Mouse (Mus musculus) small intestine, adult 2 months (tissue): Measurements from ENCODE around the gene Gpsm3. TPM values are rescaled to one million over a fixed set of nuclear protein-coding genes. Genes with fewer than 3 reads are reported as not detected.

Experiments used
- H3K27ac ChIP-seq: fragments of 200-500 bp; 2 replicates; pipeline ENCODE4 v1.5.1; 2012; ENCODE audit warnings: low read depth, low read length, control low read depth, inconsistent platforms; ENCODE audit not compliant: insufficient read depth
- H3K27me3 ChIP-seq: fragments of 200-500 bp; 2 replicates; pipeline ENCODE4 v1.6.1; 2012; ENCODE audit warnings: mild to moderate bottlenecking, moderate library complexity, low read length, inconsistent platforms; ENCODE audit not compliant: control insufficient read depth, insufficient read depth
- H3K36me3 ChIP-seq: fragments of 200-500 bp; 2 replicates; pipeline ENCODE4 v1.6.1; 2012; ENCODE audit warnings: mild to moderate bottlenecking, low read length, control low read depth, inconsistent platforms; ENCODE audit not compliant: control insufficient read depth, insufficient read depth
- H3K4me1 ChIP-seq: fragments of 200-500 bp; 2 replicates; pipeline ENCODE4 v1.6.1; 2012; ENCODE audit warnings: low read length, inconsistent platforms, mixed read lengths; ENCODE audit not compliant: control insufficient read depth, insufficient read depth, insufficient read length
- H3K4me3 ChIP-seq: fragments of 200-500 bp; 2 replicates; pipeline ENCODE4 v1.5.1; 2012; ENCODE audit warnings: low read depth, mild to moderate bottlenecking, control low read depth, inconsistent platforms, low read length, moderate library complexity
- CTCF ChIP-seq: fragments of 200-500 bp; IDR thresholded peaks from 2 replicates; pipeline ENCODE4 v1.5.1; 2012; ENCODE audit warnings: low read depth, mild to moderate bottlenecking, control low read depth, inconsistent platforms, low read length, moderate library complexity, mixed read lengths; ENCODE audit not compliant: insufficient replicate concordance, insufficient read length; ENCODE audit errors: extremely low read depth
- POLR2A ChIP-seq: fragments of 200-500 bp; IDR thresholded peaks from 2 replicates; pipeline ENCODE4 v1.6.1; 2012; ENCODE audit warnings: low read depth, mild to moderate bottlenecking, control low read depth, inconsistent platforms, low read length, moderate library complexity
- WGBS: fragments of 180-500 bp; shearing (Covaris S2); methylation state at CpG from one replicate; pipeline ENCODE4 v1.1.7; 2018; 5-methylcytosine and 5-hydroxymethylcytosine counted together
- polyA plus RNA-seq: library from polyadenylated mRNA; depleted of rRNA; stranded (reverse); fragments of >200 nt; gene quantifications from 2 replicates; pipeline ENCODE4 v1.2.3, GENCODE M21; 2012

The Gpsm3 gene
- polyA plus RNA-seq, 1 experiment = 8.1 TPM

GRCm38 (mm10) chr17:34611050-34611449, 21.4 kb downstream of the Gpsm3 start:
- TF ChIP-seq CTCF (no peak), POLR2A (no peak)
- H3K27me3 ChIP-seq = no peaks in the 10 kb centered on the region
- no peak overlapping the region for H3K27ac ChIP-seq
- H3K4me1 ChIP-seq = peaks cover 20% of the 10 kb centered on the region
- H3K4me3 ChIP-seq = no peak overlapping the region
- H3K36me3 ChIP-seq = peaks cover 30% of the 10 kb centered on the region
- WGBS = 91% methylated on average over 8 of the region's 8 CpGs

- H3K27me3 ChIP-seq = no peaks in the 10 kb centered on the region
- no peak overlapping the region for H3K4me3 ChIP-seq
- no peak overlapping the region for H3K27ac ChIP-seq
- peaks cover 7% of the 10 kb centered on the region for H3K4me1 ChIP-seq
- WGBS = 81% methylated on average over 11 of the region's 11 CpGs
- H3K36me3 ChIP-seq = peaks cover 38% of the 10 kb centered on the region
- no peak for TF ChIP-seq CTCF
- TF ChIP-seq POLR2A = no peak
These were observed 23.5 kb downstream of the Gpsm3 start for GRCm38 (mm10) chr17:34613054-34613645.

GRCm38 (mm10) chr17:34613830-34614229, 24.2 kb downstream of the Gpsm3 start:
- peaks cover 38% of the 10 kb centered on the region for H3K36me3 ChIP-seq
- peaks cover under 1% of the 10 kb centered on the region; the same call in 1 of the 2 replicates for H3K4me1 ChIP-seq

GRCm38 (mm10) chr17:34615871-34616270, 26.3 kb downstream of the Gpsm3 start, which contains the start of gene Egfl8:
Egfl8 (minus strand) TSS chr17:34615971.
- H3K27me3 ChIP-seq = no peaks in the 10 kb centered on the region
- TF ChIP-seq CTCF = no peak
- TF ChIP-seq POLR2A = no peak
- peaks cover 2% of the 10 kb centered on the region; the same call in 1 of the 2 replicates for H3K4me1 ChIP-seq
- 83% methylated on average over 6 of the region's 6 CpGs for WGBS
- no peak within 1 kb of the TSS for H3K27ac ChIP-seq
- H3K36me3 ChIP-seq = peaks cover 34% of the 10 kb centered on the region
- no peak within 1 kb of the TSS for H3K4me3 ChIP-seq

More at GRCm38 (mm10) chr17:34613830-34614229, 24.2 kb downstream of the Gpsm3 start:
- H3K27me3 ChIP-seq = no peaks in the 10 kb centered on the region
- no peak for TF ChIP-seq POLR2A
- TF ChIP-seq CTCF = no peak
- no peak overlapping the region for H3K4me3 ChIP-seq
- no peak overlapping the region for H3K27ac ChIP-seq
- 88% methylated on average over 10 of the region's 10 CpGs for whole genome bisulfite sequencing

- peaks cover 21% of the 10 kb centered on the region for H3K36me3 ChIP-seq
- H3K4me3 ChIP-seq = no peak overlapping the region
- TF ChIP-seq POLR2A (no peak), CTCF (peak; percentile 48; the same call in 1 of the 2 replicates)
- no peak overlapping the region for H3K27ac ChIP-seq
- 6% methylated on average over 6 of the region's 6 CpGs for whole genome bisulfite sequencing
- peaks cover 2% of the 10 kb centered on the region; the same call in 1 of the 2 replicates for H3K4me1 ChIP-seq
- H3K27me3 ChIP-seq = no peaks in the 10 kb centered on the region
These were observed 29.4 kb downstream of the Gpsm3 start for GRCm38 (mm10) chr17:34618999-34619398.

GRCm38 (mm10) chr17:34621006-34621405, 31.4 kb downstream of the Gpsm3 start:
- Histone ChIP-seq H3K27ac (0 out of 2 replicates have a peak overlapping the region, but pooled peaks have one; percentile 43), H3K4me1 (peaks cover 2% of the 10 kb centered on the region; the same call in 1 of the 2 replicates), H3K27me3 (no peaks in the 10 kb centered on the region), H3K36me3 (peaks cover 20% of the 10 kb centered on the region), H3K4me3 (no peak overlapping the region)
- 26% methylated on average over 8 of the region's 8 CpGs for WGBS
- TF ChIP-seq CTCF (no peak), POLR2A (no peak)

GRCm38 (mm10) chr17:34623161-34623560, 33.6 kb downstream of the Gpsm3 start:
- Histone ChIP-seq H3K4me3 (no peak overlapping the region), H3K27me3 (no peaks in the 10 kb centered on the region), H3K36me3 (peaks cover 12% of the 10 kb centered on the region), H3K27ac (no peak overlapping the region), H3K4me1 (peaks cover 4% of the 10 kb centered on the region)
- TF ChIP-seq POLR2A = no peak
- TF ChIP-seq CTCF = no peak
- 83% methylated on average over 9 of the region's 9 CpGs for WGBS
